Mouse (Mus musculus): ENCODE measurements around the gene Myh13. TPM values are rescaled to one million over a fixed set of nuclear protein-coding genes. Genes with fewer than 3 reads are reported as not detected.

Myh13 gene
- 0.04 and 0.08 TPM in 2 replicates for polyA plus RNA-seq (2021; fragmentation: Nextera tagmentation)
- long read RNA-seq, experiment 1, partial matches to known transcripts: 1 of 1 reads
- long read RNA-seq, experiment 1, other reads (novel, unspliced or antisense): 0 of 1 reads
- long read RNA-seq, experiment 2: 0 reads

GRCm38 (mm10) chr11:67321358-67321757, at the start of gene Myh13:
Gene Myh13 (plus strand): TSS chr11:67321658.

GRCm38 (mm10) chr11:67276601-67277174, 44.8 kb upstream of the Myh13 start, which contains the start of gene Myh8:
Gene Myh8 (plus strand): TSS chr11:67277124.

Other genes starting within 250 kb of the Myh13 start
- 0.45 and 0.60 TPM in 2 replicates for gene Myh3, start 243.4 kb upstream of the Myh13 start, polyA plus RNA-seq (2021; fragmentation: Nextera tagmentation)
- gene Myh2, start 150.6 kb upstream of the Myh13 start, polyA plus RNA-seq (2021; fragmentation: Nextera tagmentation): 0.04 and 0.06 TPM in 2 replicates
- 0.08 and 0.09 TPM in 2 replicates for gene Myh1, start 121.6 kb upstream of the Myh13 start, polyA plus RNA-seq (2021; fragmentation: Nextera tagmentation)
- 0.05 TPM in 2 replicates for gene Myh4, start 83.6 kb upstream of the Myh13 start, polyA plus RNA-seq (2021; fragmentation: Nextera tagmentation)
- gene Myh8, start 44.5 kb upstream of the Myh13 start, polyA plus RNA-seq (2021; fragmentation: Nextera tagmentation): 0.16 and 0.26 TPM in 2 replicates
- 136 and 241 TPM in 2 replicates for gene Gas7, start 133.8 kb downstream of the Myh13 start, polyA plus RNA-seq (2021; fragmentation: Nextera tagmentation)

All from layer of hippocampus, adult 6 months (tissue).